Mouse (Mus musculus) urinary bladder, adult 2 months (tissue): ENCODE measurements around the gene Kcnk2. TPM values are rescaled to one million over a fixed set of nuclear protein-coding genes. Genes with fewer than 3 reads are reported as not detected.

ENCODE experiments used
- DNase-seq: peaks from one replicate; pipeline ENCODE4 v3.0.0; 2022; ENCODE audit warnings: low spot score
- polyA plus RNA-seq: library from polyadenylated mRNA; depleted of rRNA; stranded (reverse); fragments of >200 nt; gene quantifications from 2 replicates; pipeline ENCODE4 v1.2.3, GENCODE M21; 2012; rRNA removed

Gene Kcnk2
- 7.5 and 9.6 TPM in 2 replicates for polyA plus RNA-seq

DNA sequence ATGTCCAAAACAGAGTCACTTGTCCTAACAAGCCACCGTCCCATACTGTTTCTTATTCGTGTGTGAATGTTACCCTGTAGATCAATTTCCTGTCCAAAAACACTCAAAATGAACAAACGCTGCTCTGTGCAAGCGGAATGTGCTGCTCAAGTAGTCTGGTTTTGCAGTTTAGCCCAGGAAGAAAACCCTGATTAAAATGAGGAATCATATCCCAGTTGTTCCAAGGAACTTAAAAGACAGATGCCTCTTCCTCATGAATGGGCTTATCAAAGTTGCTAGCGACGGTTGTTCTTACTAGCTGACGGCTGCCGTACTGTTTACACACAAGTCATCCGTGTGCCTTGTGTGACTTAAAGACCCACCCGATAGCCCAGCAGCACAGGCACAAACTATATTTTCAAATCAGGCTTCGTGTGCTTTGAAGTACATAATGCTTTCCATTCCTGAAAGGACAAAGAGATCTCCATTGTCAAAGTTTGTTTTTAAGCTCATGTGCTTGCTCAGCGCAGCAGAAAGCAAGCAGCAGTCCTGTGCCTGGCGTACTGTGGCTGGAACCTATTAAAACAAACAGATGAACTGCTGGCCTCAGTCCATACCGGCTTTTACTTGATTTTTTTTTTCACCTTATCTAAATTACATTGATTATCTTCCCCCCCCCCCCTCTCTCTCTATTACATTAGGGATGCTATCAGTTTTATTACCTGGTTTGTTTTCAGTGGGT lies at the start of gene Kcnk2:
TSS of gene Kcnk2 (minus strand) at position 51 of the 721 bp plus-strand sequence.
- DNase-seq: no peak

DNA sequence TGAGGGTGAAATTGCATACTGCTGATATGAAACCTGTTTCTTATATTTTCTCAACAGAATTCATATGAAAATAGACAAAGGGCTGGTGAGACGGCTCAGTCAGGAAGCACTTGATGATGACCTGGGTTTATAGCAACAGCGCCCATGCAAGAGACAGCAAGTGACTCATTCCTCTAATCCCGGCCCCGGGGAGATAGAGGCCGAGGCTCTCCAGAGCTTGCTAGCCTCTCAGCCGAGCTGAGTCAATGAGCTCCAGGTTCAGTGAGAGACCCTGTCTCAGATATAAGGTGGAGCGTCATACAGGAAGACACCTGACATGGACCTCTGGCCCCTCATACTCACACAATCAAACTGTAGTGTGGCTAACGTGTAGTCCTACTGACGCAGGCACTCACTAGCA lies 38.7 kb upstream of the Kcnk2 start:
- DNase-seq: no peak

DNA sequence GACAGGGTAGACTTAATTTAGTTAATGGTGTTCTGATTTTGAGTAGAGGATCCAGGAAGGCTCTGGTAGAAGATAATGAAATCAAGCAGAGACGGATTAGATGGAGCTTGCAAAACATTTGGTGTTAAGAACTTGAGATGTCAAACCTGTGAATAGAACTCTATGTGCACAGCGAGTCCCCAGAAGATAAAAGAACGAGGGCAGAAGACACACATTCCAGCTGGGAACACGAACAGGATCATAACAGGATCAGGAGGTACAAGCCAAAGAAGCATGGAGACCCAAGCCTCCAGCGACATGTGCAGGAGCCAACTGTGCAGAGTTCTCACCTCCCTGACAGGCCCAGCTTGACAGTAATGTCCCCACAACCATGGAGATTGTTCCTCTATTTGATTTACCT lies 35.1 kb upstream of the Kcnk2 start:
- no peak for DNase-seq

DNA sequence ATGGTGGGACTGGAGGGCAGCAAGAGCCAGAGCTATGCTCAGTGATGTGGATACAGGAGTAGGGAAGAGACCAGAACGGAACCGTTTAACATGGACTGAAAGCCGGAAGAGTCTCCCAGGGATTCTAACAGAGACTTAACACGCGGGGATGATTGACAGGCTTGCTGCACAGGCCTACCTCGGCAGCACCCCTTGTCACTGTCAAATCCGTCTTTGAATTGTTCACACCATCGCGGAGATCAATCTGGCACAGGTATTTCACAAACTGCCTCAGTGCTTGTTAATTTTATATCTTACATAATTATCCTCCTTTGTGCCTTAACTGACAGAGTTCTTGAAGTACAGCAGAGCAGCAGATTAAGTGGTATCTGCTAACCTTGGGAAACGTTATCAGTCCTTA lies 33.4 kb upstream of the Kcnk2 start:
- no peak for DNase-seq

DNA sequence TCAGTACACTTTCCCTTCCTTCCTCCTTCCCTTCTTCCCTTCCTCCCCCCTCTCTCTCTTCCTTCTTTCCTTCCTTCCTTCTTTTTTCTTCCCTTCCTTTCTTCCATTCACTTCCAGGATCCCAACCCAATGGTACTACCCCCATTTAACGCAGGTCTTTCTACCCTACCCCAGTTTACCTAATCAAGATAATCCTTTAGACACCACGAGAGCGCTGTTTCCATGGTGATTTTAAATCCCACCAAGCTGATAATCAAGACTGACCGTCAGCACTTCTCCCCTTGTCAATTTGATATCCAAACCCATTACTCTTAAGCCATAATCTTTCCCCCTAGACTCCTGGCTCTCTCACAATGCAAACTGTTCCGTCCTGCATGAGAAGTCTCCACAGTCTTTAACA lies 29.4 kb upstream of the Kcnk2 start:
- no peak for DNase-seq

DNA sequence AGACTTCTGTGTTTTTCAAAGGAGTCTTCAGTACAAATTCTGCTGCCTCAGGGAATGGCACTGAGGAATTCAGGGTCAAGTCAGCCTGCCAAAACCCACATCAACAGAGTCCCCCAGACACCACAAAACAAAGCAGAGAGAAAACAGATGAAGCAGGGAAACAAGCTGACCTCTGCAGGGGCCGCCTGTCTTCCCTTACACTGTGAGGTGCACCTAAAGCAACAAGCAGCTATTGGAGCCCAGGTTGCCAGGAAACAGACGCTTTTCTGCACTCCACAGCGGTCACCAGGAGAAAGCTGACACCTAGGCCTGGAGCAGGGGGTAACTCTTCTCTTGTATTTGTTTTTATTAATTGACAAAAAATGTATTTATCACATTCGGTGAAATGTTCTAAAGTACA lies 28.5 kb upstream of the Kcnk2 start:
- no peak for DNase-seq

DNA sequence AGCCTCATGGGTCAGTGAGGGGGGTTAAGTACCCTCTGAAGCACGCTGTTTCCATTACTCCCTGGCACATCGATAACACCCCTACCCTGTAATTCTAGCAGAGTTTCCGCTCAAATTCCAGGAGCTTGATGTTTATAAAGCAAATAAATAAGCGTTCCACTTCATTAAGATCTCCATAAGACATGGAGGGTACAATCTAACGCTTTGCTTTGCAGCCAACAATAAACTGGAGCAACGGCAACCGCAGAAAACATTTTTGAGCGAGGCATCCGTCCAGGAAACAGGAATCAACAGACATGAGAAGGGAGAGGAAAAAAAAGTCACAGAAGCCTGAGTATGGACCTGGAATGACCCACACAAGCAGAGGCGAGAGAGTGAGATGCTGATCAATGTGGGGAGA lies 27.5 kb upstream of the Kcnk2 start:
- DNase-seq: no peak

DNA sequence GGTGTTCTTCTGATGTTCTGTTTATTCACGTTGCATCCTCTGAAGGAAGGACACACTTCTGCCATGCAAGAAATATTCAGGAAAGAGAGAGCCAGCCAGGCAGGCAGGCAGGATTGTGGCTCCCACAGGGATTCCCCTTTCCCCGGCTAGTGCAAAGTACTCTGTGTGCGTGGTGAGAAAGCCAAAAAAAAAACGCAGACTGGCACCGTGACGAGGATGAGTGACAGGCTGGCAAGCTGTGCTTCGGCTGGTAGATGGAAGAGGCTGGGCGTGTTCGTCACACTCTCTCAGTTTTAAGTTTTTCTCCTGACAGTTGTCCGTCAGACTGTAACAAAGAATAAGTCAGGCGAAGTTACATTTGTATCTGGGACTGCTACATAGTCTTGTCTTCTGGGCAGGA lies 24.2 kb upstream of the Kcnk2 start:
- no peak for DNase-seq

DNA sequence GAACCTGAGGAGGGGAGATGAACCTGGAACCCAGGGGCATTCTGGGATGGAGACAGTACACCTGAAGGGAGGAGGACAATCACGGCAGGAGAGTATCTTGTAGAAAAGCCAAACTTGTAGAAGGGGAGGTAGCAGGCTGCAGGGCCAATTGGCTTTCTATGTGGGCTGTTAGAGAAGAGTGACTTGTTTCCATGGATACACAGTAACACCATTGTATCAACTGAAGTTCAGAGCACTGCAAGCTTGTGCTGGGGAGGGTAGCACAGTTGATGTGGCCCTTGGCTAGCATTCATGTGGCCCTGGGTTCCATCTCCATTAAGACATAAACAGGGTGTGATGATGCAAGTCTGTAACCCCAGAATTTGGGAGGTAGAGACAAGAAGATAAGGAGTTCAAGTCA lies 17.8 kb upstream of the Kcnk2 start:
- no peak for DNase-seq

DNA sequence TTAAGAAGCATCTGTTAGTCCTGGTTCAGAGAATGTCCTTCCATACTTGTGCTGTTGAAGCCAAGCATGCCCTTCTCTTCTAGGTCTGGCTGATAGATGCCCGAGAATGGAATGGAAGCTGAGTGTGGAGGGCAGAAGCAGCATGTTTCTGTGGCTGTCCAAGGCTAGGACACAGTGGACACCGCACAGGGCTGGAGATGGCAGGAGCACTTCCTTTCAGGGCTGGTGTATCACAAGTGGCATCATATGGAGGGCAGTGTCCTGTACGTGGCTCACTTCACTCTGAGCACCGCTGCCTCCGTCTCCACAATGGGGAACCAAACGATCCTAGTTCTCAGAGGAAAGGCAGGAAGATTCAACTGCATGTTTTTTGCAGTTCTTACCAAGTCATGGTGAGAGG lies 7.8 kb upstream of the Kcnk2 start:
- DNase-seq: no peak

DNA sequence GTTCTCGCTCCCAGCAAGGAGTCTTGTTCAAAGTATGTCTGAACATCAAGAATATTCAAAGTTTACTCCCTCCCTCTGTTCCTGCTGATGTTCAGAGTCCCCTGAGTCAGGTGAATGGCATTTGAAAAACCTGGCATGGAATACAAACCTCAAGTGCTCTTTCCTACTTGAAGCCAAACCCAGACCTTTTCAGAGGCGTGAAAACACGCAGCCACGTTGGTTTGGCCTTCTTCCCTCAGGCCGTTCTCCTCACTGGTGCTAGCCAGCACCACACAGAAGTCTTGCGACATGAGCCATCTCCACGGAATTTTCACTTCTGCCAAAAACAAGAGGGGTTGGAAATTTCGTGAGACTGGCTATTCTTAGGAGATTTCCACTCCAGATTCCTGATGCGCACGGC lies 3.1 kb upstream of the Kcnk2 start:
- no peak for DNase-seq

DNA sequence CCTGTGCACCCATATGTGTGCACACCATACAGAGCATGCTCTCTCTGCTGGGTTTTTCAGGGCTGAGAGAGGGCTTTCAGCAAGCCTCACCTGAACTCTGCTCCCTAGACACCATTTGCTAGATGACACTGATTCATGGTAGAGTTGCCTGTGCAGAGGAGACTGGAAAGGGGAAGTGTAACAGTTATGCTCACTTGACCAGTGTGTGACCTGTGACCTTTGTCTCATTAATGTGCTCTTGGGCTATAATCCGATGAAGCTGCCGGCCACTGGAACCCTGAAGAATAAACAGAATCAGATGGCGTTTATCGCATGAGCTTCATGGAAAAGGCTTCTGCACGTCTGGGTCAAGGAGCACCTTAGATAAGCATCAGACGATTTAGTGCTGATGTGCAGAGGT lies 1.5 kb upstream of the Kcnk2 start:
- DNase-seq: no peak

DNA sequence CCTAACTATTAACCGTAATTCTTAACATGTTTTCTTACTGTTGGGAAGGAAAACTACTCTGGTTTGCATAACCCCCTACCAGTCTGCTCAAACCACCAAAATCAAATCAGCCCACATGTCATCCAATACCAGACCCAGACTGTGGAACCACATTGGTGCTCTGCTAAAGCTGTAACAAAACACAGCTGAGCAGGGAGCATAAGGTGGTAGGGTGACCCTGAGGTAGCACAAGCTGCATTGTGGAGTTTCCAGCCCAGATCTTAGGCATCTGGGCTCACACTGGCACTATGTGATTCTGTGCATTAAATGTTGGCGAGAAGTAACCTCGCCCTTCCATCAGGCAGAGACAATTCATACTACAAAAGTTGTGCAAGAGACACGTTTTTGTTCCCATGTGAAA lies 1.1 kb upstream of the Kcnk2 start:
- DNase-seq: no peak

DNA sequence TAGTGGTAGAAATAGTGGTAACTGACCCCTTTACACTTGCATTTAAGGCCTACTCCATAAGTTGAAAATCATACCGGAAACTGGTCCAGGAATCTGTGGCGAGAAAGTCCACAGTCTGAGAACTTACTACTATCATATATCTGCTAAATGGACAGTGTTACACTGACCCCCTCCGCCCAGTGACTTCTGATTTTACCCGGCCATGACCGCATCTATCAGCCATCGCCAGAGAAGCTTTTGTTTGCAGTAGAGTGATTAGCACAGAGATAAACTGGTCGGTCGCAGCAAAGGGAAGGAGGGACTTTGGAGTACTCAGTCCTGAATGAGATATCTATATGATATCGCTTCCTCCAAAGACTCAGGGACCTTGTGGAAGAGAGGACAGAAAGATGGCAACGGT lies 15.2 kb downstream of the Kcnk2 start:
- no peak for DNase-seq

DNA sequence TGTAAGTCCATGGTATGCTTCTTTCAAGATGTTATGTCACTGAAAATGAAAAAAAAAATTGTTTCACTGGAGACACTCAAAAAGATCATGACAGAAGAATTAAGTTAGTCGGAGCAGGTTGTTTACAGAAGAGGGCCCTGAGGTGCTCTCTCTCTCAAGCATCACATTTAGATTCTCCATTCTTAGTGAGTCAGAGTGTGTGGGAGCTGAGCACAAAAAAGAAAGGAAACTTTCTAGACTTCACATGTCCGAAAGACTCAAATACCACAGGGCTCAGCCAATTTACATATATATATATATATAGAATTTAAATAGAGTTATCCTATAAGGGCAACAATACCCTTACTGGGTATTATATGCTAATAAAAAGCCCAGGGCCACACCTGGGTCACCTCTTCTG lies 15.9 kb downstream of the Kcnk2 start:
- DNase-seq: no peak

DNA sequence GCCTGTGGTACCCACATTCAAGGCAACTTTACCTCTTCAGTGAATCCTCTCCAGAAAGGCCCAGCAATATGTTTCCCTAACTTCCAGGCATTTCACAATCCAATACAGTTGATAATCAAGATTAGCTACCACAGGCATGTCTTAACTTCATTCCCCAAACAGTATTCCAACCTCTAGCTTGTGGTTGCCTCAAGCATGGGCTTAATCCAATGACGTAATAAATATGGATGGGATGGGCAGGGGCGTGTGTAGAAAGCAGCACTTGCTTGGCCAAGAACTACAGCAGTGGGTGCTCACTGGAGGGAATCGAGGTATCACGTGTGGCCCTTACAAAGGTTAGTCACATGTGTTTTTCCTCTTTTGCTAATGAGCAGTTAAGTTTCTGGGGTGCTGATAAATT lies 34.4 kb downstream of the Kcnk2 start:
- DNase-seq: no peak

DNA sequence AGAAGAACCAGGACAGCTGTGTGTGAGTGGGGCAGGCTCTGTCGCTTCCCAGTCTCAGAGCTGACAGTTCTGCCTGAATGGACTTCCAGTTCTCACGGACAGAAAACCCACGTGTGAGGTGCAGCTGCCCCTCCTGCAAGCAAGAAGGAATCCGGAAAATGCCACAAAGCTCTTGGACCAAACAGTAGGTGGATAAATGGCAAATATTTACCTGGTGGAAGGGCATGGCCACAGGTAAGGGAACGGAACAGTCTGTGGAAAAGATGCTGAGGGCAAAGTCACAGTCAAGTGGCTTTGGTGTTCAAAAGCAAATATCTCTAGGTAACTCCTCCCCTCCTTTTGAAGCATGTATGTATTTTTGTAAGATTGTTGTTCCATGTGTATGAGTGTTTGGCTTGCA lies 37.9 kb downstream of the Kcnk2 start:
- DNase-seq: no peak

DNA sequence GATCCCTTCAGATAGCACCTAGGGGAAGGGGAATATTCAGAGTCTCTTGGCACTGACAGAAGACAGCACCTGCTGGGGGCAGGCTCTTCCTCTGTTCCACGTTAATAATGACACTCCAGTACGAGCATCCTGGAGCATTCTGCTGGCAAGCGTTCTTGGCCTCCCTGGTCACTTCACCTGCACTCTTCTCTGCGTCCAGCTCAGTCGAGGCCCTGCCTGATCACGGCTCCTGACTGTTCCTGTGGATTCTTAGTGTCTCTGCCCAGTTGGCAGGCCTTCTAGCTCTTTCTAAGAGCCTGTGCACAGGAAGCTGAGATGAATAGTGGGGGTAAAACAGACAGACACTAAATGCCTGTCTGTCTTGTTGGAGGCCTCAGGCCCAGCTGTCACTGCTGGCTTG lies 39.5 kb downstream of the Kcnk2 start:
- DNase-seq: no peak

DNA sequence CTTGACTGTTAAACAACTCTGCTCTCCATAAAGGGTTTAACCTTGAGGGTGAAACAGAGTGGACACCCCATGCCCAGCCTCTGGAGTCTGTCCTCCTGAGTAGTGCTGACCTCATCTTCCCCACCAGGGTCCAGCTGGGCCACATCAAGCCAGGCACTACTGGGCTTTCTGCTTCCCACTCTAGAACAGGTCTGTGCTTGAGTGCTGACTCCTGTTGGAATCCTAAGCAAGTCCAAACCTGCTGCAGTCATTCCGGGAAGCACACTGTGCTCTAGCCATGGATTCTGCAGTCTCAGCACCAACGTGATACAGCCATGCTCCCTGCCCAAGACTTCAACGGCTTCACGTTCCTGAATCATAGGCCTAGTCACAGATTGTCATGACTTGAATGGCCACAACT lies 42.4 kb downstream of the Kcnk2 start:
- DNase-seq: no peak

DNA sequence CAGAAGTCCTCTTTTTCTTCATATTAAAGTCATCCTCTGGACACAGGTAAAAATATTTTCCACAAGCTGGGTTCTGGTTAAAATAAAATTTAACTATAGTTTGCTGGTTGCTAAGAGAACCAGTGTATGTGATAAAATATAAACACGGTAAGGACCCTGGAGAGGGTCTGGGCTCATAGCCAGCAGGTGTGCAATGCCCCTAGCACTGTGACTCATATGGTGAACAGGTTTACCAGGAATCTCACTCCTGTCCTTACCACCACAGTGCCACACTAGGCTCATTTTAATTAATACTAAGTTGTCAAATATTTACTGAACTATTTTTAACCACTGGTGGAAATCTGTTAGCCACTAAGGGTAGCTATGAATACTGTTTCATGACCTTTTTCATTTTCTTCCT lies 48.2 kb downstream of the Kcnk2 start:
- DNase-seq: no peak

DNA sequence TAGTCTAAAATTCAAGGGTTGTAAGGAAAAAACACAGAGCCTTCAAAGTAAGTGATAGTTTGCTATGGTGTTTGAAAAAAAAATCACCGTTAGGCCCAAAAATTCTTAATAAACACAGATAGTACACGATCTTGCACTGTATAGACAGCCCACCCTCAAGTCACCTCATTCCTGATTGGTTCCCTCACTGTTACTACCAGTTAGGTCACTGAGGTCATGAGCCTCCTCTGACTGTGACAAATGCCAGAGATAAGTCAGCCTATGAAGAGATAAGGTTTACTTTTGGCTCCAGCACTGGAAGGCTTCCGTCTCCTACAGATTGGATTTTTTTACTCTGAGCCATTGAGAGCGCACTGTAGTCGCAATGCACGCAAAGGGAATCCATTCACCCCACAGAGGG lies 50.3 kb downstream of the Kcnk2 start:
- no peak for DNase-seq

DNA sequence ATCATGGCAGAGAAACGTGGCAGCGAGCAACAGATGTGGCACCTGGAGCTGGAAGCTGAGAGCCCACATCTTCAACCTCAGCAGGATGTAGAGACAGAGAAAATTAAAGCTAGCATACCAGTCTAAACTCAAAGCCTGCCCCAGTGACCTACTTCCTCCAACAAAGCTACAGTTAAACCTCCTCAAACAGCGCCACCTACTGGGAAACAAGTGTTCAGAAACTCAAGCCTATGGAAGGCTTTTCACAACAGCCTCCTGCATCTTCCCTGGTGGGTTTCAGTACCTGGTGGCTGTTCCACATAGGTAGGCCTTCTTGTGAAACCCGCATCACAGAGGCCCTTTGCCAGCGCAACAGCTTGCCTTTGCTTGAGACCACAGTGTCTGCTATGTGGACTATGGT lies 52.9 kb downstream of the Kcnk2 start:
- DNase-seq: no peak

DNA sequence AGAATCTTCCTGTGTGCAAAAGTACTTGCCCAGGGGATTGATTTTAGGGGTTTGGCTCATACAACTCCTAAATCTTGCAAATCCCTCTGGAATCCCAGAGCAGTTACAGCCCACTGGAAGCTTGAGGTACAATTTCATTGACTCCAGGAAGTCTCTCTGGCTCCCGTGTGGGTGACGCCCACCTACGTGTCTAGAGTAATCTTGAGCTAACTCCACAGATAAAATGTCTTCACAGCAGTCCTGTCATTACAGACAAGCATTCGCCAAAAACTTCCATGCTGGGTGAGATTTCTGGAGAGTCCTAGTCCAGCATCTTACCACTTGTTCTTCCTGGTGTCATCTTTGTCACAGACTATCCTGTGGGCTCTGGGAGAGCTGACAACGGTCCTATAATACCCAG lies 56.9 kb downstream of the Kcnk2 start:
- no peak for DNase-seq
